Mouse (Mus musculus) embryonic facial prominence, embryonic 12.5 days (tissue): ENCODE results near the gene Gpatch11. TPM values are rescaled to one million over a fixed set of nuclear protein-coding genes. Genes with fewer than 3 reads are reported as not detected.
"Not testable (repeated sequence)": the region's sequence is repeated elsewhere in the genome, so short reads cannot be mapped to it uniquely, and the experiment has no call there.

ENCODE experiments used
- ATAC-seq: fragments of 200-750 bp; cut with Nextera tagmentation; 2 replicates; pipeline ENCODE4 v1.8.0; 2017; ENCODE audit not compliant: insufficient number of reproducible peaks, insufficient read depth, low FRiP score, low TSS enrichment
- H3K27ac ChIP-seq: fragments of 300-500 bp; sonication (generic); 2 replicates; pipeline ENCODE4 v1.5.1; 2016; ENCODE audit warnings: mild to moderate bottlenecking
- H3K27me3 ChIP-seq: fragments of 300-500 bp; sonication (generic); 2 replicates; pipeline ENCODE4 v1.6.1; 2016; ENCODE audit warnings: mild to moderate bottlenecking, moderate library complexity
- H3K36me3 ChIP-seq: fragments of 300-500 bp; sonication (generic); 2 replicates; pipeline ENCODE4 v1.6.1; 2016; ENCODE audit warnings: mild to moderate bottlenecking
- H3K4me1 ChIP-seq: fragments of 300-500 bp; sonication (generic); 2 replicates; pipeline ENCODE4 v1.6.1; 2016
- H3K4me2 ChIP-seq: fragments of 300-500 bp; sonication (generic); replicated peaks from 2 replicates; pipeline ENCODE4 v1.6.1; 2016; ENCODE audit warnings: mild to moderate bottlenecking, moderate library complexity
- H3K4me3 ChIP-seq: fragments of 300-500 bp; sonication (generic); 2 replicates; pipeline ENCODE4 v1.5.1; 2016; ENCODE audit warnings: mild to moderate bottlenecking
- H3K9ac ChIP-seq: fragments of 300-500 bp; sonication (generic); 2 replicates; pipeline ENCODE4 v1.6.1; 2016; ENCODE audit warnings: mild to moderate bottlenecking, moderate library complexity
- H3K9me3 ChIP-seq: fragments of 300-500 bp; sonication (generic); 2 replicates; pipeline ENCODE4 v1.6.1; 2016; ENCODE audit warnings: mild to moderate bottlenecking, moderate library complexity
- WGBS: fragments of 180-500 bp; shearing (Covaris S2); methylation state at CpG from one replicate; pipeline ENCODE4 v1.1.7; 2016; 5-methylcytosine and 5-hydroxymethylcytosine counted together
- polyA plus RNA-seq: library from polyadenylated mRNA; unstranded; fragments of >200 nt; fragmentation: Nextera tagmentation; extraction: Ambion mirVana; gene quantifications from 2 replicates; pipeline ENCODE4 v1.2.1, GENCODE M21; 2016

Gpatch11 gene
- 54.0 and 56.7 TPM in 2 replicates for polyA plus RNA-seq

GRCm38 (mm10) chr17:78834856-78835835 lies at the start of gene Gpatch11, which contains the start of gene Heatr5b:
TSS of gene Gpatch11 (plus strand) at chr17:78835567.
TSS of gene Heatr5b (minus strand) at chr17:78835364.
- ATAC-seq, result peak; percentile 99
- Histone ChIP-seq H3K27me3 (no peaks in the 10 kb centered on the region), H3K36me3 (peaks cover 23% of the 10 kb centered on the region), H3K4me3 (peak within 1 kb of the TSS; percentile 90), H3K4me2 (peak within 1 kb of the TSS; percentile 80), H3K9ac (peak within 1 kb of the TSS; percentile 86), H3K4me1 (peaks cover 6% of the 10 kb centered on the region; the same call in 1 of the 2 replicates), H3K9me3 (no peaks in the 10 kb centered on the region), H3K27ac (peak within 1 kb of the TSS; percentile 81)
- WGBS, result 1% methylated on average over 81 of the region's 81 CpGs

- H3K9ac ChIP-seq, H3K4me2 ChIP-seq, ATAC-seq, H3K9me3 ChIP-seq, H3K27ac ChIP-seq, H3K4me1 ChIP-seq, H3K4me3 ChIP-seq, H3K27me3 ChIP-seq: not testable (repeated sequence)
- H3K36me3 ChIP-seq, result peaks cover 26% of the 10 kb centered on the region
- 72% methylated on average over 3 of the region's 3 CpGs for WGBS
Measured at GRCm38 (mm10) chr17:78788273-78788672, 47.1 kb upstream of the Gpatch11 start.

GRCm38 (mm10) chr17:78791068-78791689 lies 44.2 kb upstream of the Gpatch11 start:
- 85% methylated on average over 7 of the region's 7 CpGs for WGBS
- Histone ChIP-seq H3K27me3 (no peaks in the 10 kb centered on the region), H3K4me3 (no peak overlapping the region), H3K27ac (no peak overlapping the region), H3K4me2 (no peak overlapping the region), H3K4me1 (no peaks in the 10 kb centered on the region), H3K36me3 (peaks cover 40% of the 10 kb centered on the region), H3K9ac (no peak overlapping the region), H3K9me3 (no peaks in the 10 kb centered on the region)
- no peak for ATAC-seq

GRCm38 (mm10) chr17:78791690-78792070 lies 43.7 kb upstream of the Gpatch11 start:
- no peaks in the 10 kb centered on the region for H3K9me3 ChIP-seq
- 94% methylated on average over 3 of the region's 3 CpGs for WGBS
- no peak overlapping the region for H3K4me3 ChIP-seq
- H3K27ac ChIP-seq, result no peak overlapping the region
- no peak overlapping the region for H3K9ac ChIP-seq
- H3K36me3 ChIP-seq, result peaks cover 45% of the 10 kb centered on the region
- H3K4me1 ChIP-seq, result no peaks in the 10 kb centered on the region
- H3K27me3 ChIP-seq, result no peaks in the 10 kb centered on the region
- H3K4me2 ChIP-seq, result no peak overlapping the region
- ATAC-seq, result no peak

GRCm38 (mm10) chr17:78792122-78792521 lies 43.2 kb upstream of the Gpatch11 start:
- Histone ChIP-seq H3K9me3 (no peaks in the 10 kb centered on the region), H3K4me2 (no peak overlapping the region), H3K27ac (no peak overlapping the region), H3K4me1 (no peaks in the 10 kb centered on the region), H3K4me3 (no peak overlapping the region), H3K9ac (no peak overlapping the region), H3K36me3 (peaks cover 49% of the 10 kb centered on the region), H3K27me3 (no peaks in the 10 kb centered on the region)
- ATAC-seq, result no peak
- WGBS, result 86% methylated on average over 3 of the region's 3 CpGs

GRCm38 (mm10) chr17:78794390-78794789 lies 41.0 kb upstream of the Gpatch11 start:
- H3K4me2 ChIP-seq, result no peak overlapping the region
- no peak for ATAC-seq
- no peak overlapping the region for H3K27ac ChIP-seq
- H3K4me3 ChIP-seq, result no peak overlapping the region
- H3K36me3 ChIP-seq, result peaks cover 60% of the 10 kb centered on the region
- H3K27me3 ChIP-seq, result no peaks in the 10 kb centered on the region
- 85% methylated on average over 5 of the region's 5 CpGs for WGBS
- no peaks in the 10 kb centered on the region for H3K9me3 ChIP-seq
- no peak overlapping the region for H3K9ac ChIP-seq
- no peaks in the 10 kb centered on the region for H3K4me1 ChIP-seq

- H3K4me3 ChIP-seq, result no peak overlapping the region
- WGBS, result 98% methylated on average over 1 of the region's 1 CpGs
- no peak for ATAC-seq
Measured at GRCm38 (mm10) chr17:78797222-78797621, 38.1 kb upstream of the Gpatch11 start.

GRCm38 (mm10) chr17:78809019-78809418 lies 26.3 kb upstream of the Gpatch11 start:
- Histone ChIP-seq H3K4me3 (no peak overlapping the region), H3K36me3 (peaks cover 29% of the 10 kb centered on the region), H3K9ac (no peak overlapping the region), H3K27me3 (no peaks in the 10 kb centered on the region), H3K4me2 (no peak overlapping the region), H3K27ac (no peak overlapping the region), H3K9me3 (no peaks in the 10 kb centered on the region), H3K4me1 (no peaks in the 10 kb centered on the region)
- no peak for ATAC-seq

More at GRCm38 (mm10) chr17:78797222-78797621, 38.1 kb upstream of the Gpatch11 start:
- H3K4me2 ChIP-seq, result no peak overlapping the region
- H3K9ac ChIP-seq, result no peak overlapping the region
- H3K27me3 ChIP-seq, result no peaks in the 10 kb centered on the region
- H3K9me3 ChIP-seq, result no peaks in the 10 kb centered on the region
- H3K36me3 ChIP-seq, result peaks cover 60% of the 10 kb centered on the region
- H3K27ac ChIP-seq, result no peak overlapping the region
- no peaks in the 10 kb centered on the region for H3K4me1 ChIP-seq

- no peak overlapping the region for H3K9ac ChIP-seq
- no peak overlapping the region for H3K4me2 ChIP-seq
- H3K36me3 ChIP-seq, result peaks cover 32% of the 10 kb centered on the region
- ATAC-seq, result no peak
- no peaks in the 10 kb centered on the region for H3K27me3 ChIP-seq
- no peak overlapping the region for H3K27ac ChIP-seq
- no peak overlapping the region for H3K4me3 ChIP-seq
- H3K4me1 ChIP-seq, result no peaks in the 10 kb centered on the region
- 93% methylated on average over 3 of the region's 3 CpGs for WGBS
- no peaks in the 10 kb centered on the region for H3K9me3 ChIP-seq
Measured at GRCm38 (mm10) chr17:78809582-78809981, 25.8 kb upstream of the Gpatch11 start.

GRCm38 (mm10) chr17:78824346-78824745 lies 11.0 kb upstream of the Gpatch11 start:
- 91% methylated on average over 13 of the region's 13 CpGs for WGBS
- Histone ChIP-seq H3K27me3 (no peaks in the 10 kb centered on the region), H3K27ac (no peak overlapping the region), H3K4me1 (no peaks in the 10 kb centered on the region), H3K36me3 (peaks cover 56% of the 10 kb centered on the region), H3K9me3 (no peaks in the 10 kb centered on the region), H3K4me2 (no peak overlapping the region), H3K9ac (no peak overlapping the region), H3K4me3 (no peak overlapping the region)
- ATAC-seq, result no peak

GRCm38 (mm10) chr17:78836056-78836455 lies 689 bp downstream of the Gpatch11 start:
- peak overlapping the region; percentile 90 for H3K4me3 ChIP-seq
- WGBS, result 32% methylated on average over 2 of the region's 2 CpGs

More at GRCm38 (mm10) chr17:78836056-78836455, 689 bp downstream of the Gpatch11 start:
- peaks cover 6% of the 10 kb centered on the region; the same call in 1 of the 2 replicates for H3K4me1 ChIP-seq
- H3K27me3 ChIP-seq, result no peaks in the 10 kb centered on the region
- H3K9ac ChIP-seq, result peak overlapping the region; percentile 86
- H3K9me3 ChIP-seq, result no peaks in the 10 kb centered on the region
- peak overlapping the region; percentile 81 for H3K27ac ChIP-seq
- ATAC-seq, result no peak
- peak overlapping the region; percentile 80 for H3K4me2 ChIP-seq
- peaks cover 21% of the 10 kb centered on the region for H3K36me3 ChIP-seq
